Mouse (Mus musculus) frontal cortex, adult 2 months (tissue): ENCODE results near the gene Gabarapl1. TPM values are rescaled to one million over a fixed set of nuclear protein-coding genes. Genes with fewer than 3 reads are reported as not detected.
"Not testable (repeated sequence)": the region's sequence is repeated elsewhere in the genome, so short reads cannot be mapped to it uniquely, and the experiment has no call there.

Experiments used
- DNase-seq, 2 experiments: peaks; one replicate each; pipeline ENCODE4 v3.0.0; 2022; ENCODE audit warnings: low spot score in 1 of 2; ENCODE audit errors: extremely low spot score in 1 of 2
- polyA plus RNA-seq: library from polyadenylated mRNA; depleted of rRNA; stranded (reverse); fragments of >200 nt; gene quantifications from 2 replicates; pipeline ENCODE4 v1.2.3, GENCODE M21; 2012; rRNA removed

Gene Gabarapl1
- polyA plus RNA-seq, result 510 and 530 TPM in 2 replicates

- peak; percentile 65 to 90 for DNase-seq
Measured at GRCm38 (mm10) chr6:129532942-129533860, at the start of gene Gabarapl1. Gene Gabarapl1 (plus strand): TSS chr6:129533160.

GRCm38 (mm10) chr6:129494924-129495323 lies 38.0 kb upstream of the Gabarapl1 start:
- DNase-seq, result no peak

- DNase-seq, result no peak
Measured at GRCm38 (mm10) chr6:129497345-129498218, 35.4 kb upstream of the Gabarapl1 start.

- DNase-seq, result not testable (repeated sequence)
Measured at GRCm38 (mm10) chr6:129499516-129499915, 33.4 kb upstream of the Gabarapl1 start.

GRCm38 (mm10) chr6:129503471-129503870 lies 29.5 kb upstream of the Gabarapl1 start:
- no peak for DNase-seq

GRCm38 (mm10) chr6:129507024-129507423 lies 25.9 kb upstream of the Gabarapl1 start, which contains the start of gene Olr1:
Gene Olr1 (minus strand): TSS chr6:129507165.
- DNase-seq, result peak in 1 of 2 experiments; percentile 33

- DNase-seq, result no peak
Measured at GRCm38 (mm10) chr6:129510120-129510911, 22.6 kb upstream of the Gabarapl1 start.

- DNase-seq, result no peak
Measured at GRCm38 (mm10) chr6:129512367-129512766, 20.6 kb upstream of the Gabarapl1 start, which contains the start of gene Tmem52b. Gene Tmem52b (plus strand): TSS chr6:129512555.

- DNase-seq, result no peak
Measured at GRCm38 (mm10) chr6:129512868-129513267, 20.1 kb upstream of the Gabarapl1 start.

GRCm38 (mm10) chr6:129513409-129513808 lies 19.6 kb upstream of the Gabarapl1 start:
- peak in 1 of 2 experiments; percentile 57 for DNase-seq

GRCm38 (mm10) chr6:129514376-129514775 lies 18.6 kb upstream of the Gabarapl1 start:
- no peak for DNase-seq

- DNase-seq, result no peak
Measured at GRCm38 (mm10) chr6:129515068-129515467, 17.9 kb upstream of the Gabarapl1 start.

- no peak for DNase-seq
Measured at GRCm38 (mm10) chr6:129516388-129516787, 16.6 kb upstream of the Gabarapl1 start.

GRCm38 (mm10) chr6:129517752-129518408 lies 15.1 kb upstream of the Gabarapl1 start:
- peak in 1 of 2 experiments; percentile 84 for DNase-seq

- DNase-seq, result no peak
Measured at GRCm38 (mm10) chr6:129526069-129526468, 6.9 kb upstream of the Gabarapl1 start.

- DNase-seq, result no peak
Measured at GRCm38 (mm10) chr6:129527416-129527815, 5.5 kb upstream of the Gabarapl1 start.

- DNase-seq, result no peak
Measured at GRCm38 (mm10) chr6:129529605-129530004, 3.4 kb upstream of the Gabarapl1 start.

- DNase-seq, result no peak
Measured at GRCm38 (mm10) chr6:129530261-129530660, 2.7 kb upstream of the Gabarapl1 start.

GRCm38 (mm10) chr6:129532556-129532941 lies 411 bp upstream of the Gabarapl1 start:
- no peak for DNase-seq

- peak in 1 of 2 experiments; percentile 52 for DNase-seq
Measured at GRCm38 (mm10) chr6:129534057-129534456, 1.1 kb downstream of the Gabarapl1 start.
